Mouse (Mus musculus) urinary bladder, postnatal 4 days (tissue): ENCODE data around the gene Erp29.
"Not testable (repeated sequence)": the region's sequence is repeated elsewhere in the genome, so short reads cannot be mapped to it uniquely, and the experiment has no call there.

Experiments used
- DNase-seq, 2 experiments: peaks; one replicate each; pipeline ENCODE4 v3.0.0; 2021 to 2022; ENCODE audit warnings: low spot score in 2 of 2

Gene Erp29

DNA sequence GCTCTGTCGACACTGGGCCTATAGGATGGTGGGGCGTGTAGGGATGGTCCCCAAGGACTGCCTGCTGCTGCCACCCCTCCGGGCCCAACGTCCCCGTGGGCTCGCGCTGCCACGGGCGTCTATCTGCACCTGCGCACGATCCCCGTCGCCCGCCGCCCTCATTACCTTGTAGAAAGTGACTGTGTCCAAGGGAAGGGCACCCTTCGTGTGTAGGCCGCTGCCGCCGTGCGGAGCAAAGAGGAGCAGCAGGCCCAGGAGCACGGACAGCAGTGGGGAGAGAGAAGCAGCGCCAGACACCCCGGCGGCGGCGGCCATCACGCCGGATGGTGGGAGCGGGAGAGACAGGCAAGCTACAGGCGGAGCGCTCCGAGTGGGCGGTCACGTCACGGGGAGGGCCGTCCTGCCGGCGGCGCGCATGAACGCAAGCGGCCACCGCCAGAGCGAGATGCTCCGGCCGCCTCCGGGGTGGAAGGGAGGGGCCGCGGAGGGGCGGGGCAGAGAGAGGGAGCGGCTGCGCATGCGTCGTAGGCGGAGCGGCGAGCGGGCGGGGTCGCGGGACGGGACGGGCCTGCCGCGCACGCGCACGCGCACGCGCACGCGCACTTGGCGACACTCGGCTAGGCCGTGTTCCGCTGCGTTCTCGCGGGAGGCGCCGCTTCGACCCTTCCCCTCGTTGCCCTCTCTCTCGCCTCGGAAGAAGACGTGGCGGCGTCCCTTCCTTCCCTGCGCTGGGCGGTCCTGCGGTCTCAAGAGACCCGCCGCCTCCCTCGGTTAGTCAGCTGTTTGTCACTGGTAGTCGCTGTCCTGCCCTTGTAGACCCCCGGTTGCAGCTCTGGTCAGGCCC, at the start of gene Erp29:
Erp29 (minus strand) TSS at position 481 of the 844 bp plus-strand sequence.
- peak; percentile 99 for DNase-seq

- DNase-seq, result not testable (repeated sequence)
These were observed 49.2 kb upstream of the Erp29 start for GRCm38 (mm10) chr5:121501424-121501996.

DNA sequence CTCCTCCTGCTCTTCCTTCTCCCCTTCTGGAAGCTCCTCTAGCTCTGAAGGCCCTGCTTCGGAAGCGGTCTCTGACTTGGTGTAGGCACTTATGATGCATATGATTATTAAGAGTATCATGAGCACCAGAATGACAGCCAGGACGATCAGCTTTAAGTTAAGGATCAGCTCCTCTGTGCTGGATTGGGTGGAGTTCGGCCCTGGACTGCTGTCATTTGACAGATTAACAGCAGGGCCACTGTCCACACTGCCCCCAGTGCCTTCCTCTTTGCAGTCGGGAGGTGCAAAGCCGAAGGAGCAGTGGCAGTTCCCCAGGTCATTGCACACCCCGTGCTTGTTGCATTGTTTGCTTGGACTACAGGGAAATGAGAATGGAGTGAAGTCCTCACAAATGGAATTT, 48.4 kb upstream of the Erp29 start:
- no peak for DNase-seq

GRCm38 (mm10) chr5:121493305-121493704, 41.0 kb upstream of the Erp29 start:
- no peak for DNase-seq

DNA sequence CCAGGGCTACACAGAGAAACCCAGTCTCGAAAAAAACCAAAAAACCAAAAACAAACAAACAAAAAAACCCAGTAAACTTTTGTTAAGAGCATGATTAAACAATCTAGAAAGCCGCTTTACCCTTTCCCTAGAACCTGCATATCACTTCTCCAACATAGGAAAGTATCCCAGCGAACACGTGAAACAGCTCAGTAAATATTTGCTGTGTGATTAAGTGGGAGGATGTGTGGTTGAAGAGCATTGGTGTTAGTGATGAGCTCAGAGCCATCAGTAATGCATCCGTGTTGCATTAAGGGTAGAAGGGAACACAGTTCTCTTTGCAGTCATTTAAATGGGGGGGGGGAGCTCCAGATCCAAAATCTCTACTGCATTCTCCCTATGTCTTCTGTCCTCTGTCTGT, 32.5 kb upstream of the Erp29 start:
- DNase-seq, result no peak

DNA sequence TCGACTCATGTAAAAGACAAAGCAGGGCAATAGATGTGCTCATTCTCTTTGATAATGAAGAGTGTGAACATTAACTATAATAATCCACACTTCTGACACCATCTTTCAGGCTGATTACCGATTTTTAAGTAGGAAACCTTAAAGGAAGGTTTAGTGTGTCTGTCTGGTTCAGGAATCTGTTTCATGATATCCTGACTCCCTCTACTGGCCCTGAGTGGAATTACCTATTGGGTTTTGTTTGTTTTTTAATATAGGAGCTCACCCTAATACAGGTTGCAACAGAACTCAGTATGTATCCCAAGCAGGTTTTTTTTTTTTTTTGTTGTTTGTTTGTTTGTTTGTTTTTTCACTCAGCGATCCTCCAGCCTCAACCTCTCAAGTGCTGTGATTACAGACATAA, 25.4 kb upstream of the Erp29 start:
- DNase-seq, result no peak

DNA sequence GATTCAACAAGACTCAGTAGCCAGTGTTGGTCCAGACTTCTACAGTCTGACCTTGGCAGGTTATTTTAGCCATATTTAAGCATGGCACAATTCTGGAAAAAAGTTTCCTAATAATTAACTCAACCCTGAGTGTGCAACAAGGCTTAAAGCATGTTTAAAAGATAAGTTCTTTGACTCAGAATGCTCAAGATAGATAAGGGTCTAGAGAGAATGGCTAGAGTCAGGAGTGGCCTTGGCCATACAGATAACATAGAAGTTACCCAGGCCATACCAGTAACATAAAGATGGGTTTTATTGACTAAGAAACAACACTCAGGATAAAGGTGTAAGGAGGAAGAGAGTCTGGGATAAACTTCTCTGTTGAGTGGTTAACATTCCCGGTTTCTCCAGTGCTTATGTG, 23.7 kb upstream of the Erp29 start:
- DNase-seq, result no peak

- no peak for DNase-seq
These were observed 22.3 kb upstream of the Erp29 start for GRCm38 (mm10) chr5:121474610-121475009.

DNA sequence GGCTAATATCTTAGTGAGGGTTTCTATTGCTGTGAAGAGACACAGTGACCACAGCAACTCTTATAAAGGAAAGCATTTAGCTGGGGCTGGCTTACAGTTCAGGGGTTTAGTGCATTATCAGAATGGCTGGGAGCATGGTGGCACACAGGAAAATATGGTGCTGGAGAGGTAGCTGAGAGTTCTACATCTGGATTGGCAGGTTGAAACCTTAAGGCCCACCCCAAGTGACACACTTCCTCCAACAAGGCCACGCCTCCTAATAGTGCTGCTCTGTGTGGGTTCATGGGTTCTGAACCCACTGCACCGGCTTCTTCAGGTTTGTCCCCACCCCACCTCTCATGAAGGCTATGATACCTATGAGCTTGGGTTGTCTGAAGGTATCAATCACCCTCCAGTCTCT, 20.1 kb upstream of the Erp29 start:
- DNase-seq, result no peak

DNA sequence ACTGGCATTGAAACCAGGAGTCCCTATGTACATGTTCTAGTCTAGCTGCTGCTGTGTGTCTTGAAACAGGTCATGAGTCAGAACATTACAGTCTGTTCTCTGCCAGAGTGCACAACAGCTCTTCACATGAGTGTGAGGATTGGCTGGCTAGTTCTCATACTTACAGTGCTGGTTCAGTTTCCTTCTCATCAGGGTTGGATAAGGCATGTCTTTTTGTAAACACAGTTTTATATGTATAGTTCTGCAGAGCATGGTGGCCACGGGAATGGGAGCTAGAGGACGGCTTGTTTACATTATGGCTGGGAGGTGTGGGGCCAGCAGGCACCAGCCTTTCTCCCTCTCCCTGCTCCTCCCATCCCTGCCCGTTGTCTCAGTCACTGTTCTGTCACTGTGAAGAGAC, 17.3 kb upstream of the Erp29 start:
- DNase-seq, result no peak

GRCm38 (mm10) chr5:121463601-121464250, 11.4 kb upstream of the Erp29 start:
- DNase-seq, result no peak

DNA sequence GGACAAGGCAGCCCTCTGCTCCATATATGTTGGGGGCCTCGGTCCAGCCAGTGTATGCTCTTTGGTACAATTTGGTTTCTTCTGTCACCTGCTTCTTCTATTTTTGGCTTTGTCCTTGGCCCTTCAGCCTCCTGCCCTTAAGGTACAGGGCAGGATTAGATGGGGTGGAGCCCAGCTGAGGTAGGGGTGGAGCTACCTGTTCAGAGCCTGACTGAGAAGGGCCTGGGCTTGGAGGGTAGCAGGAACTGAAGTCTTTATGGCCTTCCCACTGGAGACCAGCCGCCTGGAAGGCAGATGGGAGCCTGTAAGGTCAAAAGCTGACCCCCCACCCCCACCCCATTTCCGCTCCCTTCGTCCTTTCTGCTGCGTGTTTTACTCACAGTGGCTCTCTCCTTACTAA, 10.7 kb upstream of the Erp29 start:
- no peak for DNase-seq

GRCm38 (mm10) chr5:121462171-121462502, 9.8 kb upstream of the Erp29 start:
- DNase-seq, result no peak

DNA sequence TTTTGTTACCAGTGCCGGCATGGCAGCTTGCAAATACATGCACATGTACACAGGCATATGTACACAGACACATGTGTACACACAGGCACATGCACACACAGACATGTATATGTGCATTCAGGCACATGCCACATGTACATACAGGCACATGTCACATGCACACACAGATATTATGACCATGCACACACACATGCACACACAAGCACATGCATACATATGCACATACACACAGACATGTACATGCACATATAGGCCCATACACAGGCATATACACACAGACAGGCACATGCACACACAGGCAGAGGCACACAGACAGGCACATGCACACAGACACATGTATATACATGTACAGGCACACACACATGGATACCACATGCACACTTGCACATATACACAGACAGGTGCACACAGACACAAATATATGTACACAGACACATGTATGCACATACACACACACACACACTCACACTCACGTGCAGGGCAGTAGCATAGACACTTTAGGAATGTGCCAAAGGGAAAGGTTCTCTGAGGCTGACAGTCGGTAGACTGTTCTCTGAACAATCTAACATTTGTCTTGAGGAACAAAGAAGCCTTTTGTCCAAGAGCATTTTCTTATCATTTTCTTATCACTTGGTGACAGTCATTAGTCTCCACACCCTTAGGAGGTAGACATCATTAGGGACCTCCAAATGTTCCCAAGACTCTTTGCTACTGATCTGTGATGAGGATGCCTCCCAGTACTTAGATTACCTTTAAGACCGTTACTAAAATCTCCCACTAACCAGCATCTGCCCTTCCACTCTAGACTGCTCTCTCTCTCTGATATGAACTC, 9.2 kb upstream of the Erp29 start:
- no peak for DNase-seq

DNA sequence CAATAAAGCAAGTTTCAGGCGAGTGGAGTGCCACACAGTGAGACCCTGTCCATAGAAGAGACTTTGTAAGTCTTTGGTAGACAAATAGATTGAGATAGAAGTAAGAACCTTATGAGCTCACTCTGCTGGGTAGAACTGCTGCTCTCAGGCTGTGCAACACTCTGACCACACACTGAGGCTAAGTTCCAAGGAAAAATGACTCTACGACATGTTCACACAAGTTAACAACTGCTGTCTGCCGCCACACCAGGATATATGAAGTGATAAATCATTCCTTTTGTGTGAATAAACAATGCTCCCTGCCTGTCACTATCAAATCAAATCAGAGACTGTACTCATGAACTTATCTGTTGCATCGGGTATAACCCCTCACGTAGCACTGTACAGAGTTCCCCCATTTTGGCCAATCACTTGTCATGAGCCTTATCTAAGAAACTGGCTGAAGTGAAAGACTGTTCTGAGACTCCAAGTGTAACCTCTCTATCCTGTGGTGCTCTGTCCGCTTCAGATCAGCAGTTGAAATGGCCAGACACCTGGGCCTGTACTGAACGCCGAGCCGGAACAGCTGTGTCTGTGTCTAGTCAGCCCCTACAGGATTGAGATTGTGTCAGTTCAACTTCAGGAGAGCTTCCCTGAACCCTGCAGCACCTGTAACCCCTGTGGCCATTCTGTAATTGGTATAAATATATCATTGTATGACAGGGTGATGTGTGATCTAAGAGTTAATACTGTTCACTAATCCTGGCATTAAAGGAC, 3.4 kb upstream of the Erp29 start:
- DNase-seq, result no peak

DNA sequence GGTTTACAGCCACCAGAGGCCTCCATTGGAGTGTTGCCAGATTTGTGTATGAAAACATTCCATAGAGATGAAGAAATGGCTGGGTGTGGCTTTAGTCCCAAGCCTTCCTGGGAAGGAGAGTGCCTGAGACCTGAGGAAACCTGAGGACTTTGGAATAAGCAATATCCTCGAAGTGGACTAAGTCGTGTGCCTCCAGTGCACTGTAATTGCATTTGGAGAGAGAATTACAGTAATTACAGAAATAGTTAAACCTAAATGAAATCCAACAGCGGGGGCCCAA, 2.1 kb upstream of the Erp29 start:
- no peak for DNase-seq

DNA sequence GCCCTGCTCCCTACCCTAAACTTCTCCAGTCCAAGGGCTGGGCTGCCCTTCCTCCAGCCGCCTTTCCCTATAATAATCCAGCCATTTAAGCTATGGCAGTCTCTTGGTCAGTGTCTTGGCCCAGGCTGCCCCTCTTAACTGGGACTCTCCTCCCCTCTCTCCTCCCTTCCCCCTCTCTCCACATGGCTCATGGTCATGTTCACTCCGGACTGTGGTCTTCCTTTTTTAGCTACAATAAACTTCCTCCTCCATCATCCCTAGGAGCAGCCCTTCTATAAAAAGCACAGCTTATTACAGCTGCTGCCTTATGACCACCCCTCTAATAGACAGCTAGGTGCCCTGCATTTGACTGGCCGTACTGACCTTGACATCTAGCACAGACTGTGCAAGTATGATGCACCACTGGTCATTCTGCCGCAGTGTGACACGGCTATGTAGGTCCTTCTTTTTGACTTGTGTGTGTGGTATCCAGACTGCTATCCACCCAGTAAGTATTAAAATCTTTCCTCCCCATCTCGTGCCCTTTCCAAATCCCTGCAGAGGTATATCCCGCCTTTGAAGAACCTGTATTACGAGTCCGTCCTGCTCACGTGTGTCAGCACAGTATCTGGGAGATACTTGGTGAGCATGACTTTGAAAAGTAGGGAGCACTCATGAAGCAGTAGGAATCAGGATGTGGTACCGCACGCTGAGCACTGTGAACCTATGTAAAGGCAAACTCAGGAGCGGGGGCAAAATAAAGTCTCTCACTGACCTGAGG, 1.6 kb upstream of the Erp29 start:
- no peak for DNase-seq

DNA sequence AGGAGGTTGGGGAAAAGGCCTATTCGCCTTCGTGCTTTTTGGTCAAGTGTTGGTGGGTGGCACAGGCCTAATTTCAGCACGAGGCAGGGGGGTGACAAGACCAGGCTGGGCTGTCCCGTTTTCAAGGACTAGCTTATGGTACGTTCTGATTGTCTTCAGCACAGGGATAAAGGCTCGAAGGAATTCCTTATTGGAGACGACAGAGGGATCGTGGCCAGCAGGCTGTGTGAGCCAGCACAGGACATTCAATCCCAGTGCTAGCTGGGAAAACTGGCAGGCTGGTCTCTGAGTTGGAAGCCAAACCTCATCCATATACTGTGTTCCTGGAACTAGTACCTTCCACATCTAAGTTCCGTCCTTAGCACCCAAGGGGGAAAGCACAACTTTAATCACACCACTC, 600 bp upstream of the Erp29 start:
- DNase-seq, result no peak

GRCm38 (mm10) chr5:121451644-121452025, 671 bp downstream of the Erp29 start, which contains the start of gene Tmem116:
Gene Tmem116 (plus strand): TSS chr5:121451893.
- DNase-seq, result no peak

- no peak for DNase-seq
These were observed 1.1 kb downstream of the Erp29 start for GRCm38 (mm10) chr5:121451203-121451602.

DNA sequence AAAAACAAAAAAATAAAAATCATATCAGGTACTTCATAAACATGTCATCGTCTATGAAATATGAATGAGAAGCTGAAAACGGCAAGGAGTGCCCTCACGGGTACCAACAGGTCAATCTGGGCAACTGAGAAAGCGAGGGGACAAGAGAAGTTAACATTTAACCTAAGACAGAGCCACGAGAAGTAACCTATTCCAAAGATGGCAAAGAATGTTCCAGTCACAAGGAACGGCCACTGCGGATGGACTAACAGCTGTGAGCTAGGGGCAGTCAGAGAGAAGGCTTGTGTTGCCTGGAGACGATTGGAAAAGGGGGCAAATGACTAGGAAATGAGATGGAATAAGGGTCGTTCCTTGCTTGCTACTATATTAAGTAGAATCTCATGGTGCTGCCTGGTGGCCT, 1.8 kb downstream of the Erp29 start:
- no peak for DNase-seq
